Mouse (Mus musculus) small intestine, adult 2 months (tissue): ENCODE data around the gene Pacsin1. TPM values are rescaled to one million over a fixed set of nuclear protein-coding genes. Genes with fewer than 3 reads are reported as not detected.

Experiments
- H3K27ac ChIP-seq: fragments of 200-500 bp; 2 replicates; pipeline ENCODE4 v1.5.1; 2012; ENCODE audit warnings: low read depth, low read length, control low read depth, inconsistent platforms; ENCODE audit not compliant: insufficient read depth
- H3K27me3 ChIP-seq: fragments of 200-500 bp; 2 replicates; pipeline ENCODE4 v1.6.1; 2012; ENCODE audit warnings: mild to moderate bottlenecking, moderate library complexity, low read length, inconsistent platforms; ENCODE audit not compliant: control insufficient read depth, insufficient read depth
- H3K36me3 ChIP-seq: fragments of 200-500 bp; 2 replicates; pipeline ENCODE4 v1.6.1; 2012; ENCODE audit warnings: mild to moderate bottlenecking, low read length, control low read depth, inconsistent platforms; ENCODE audit not compliant: control insufficient read depth, insufficient read depth
- H3K4me1 ChIP-seq: fragments of 200-500 bp; 2 replicates; pipeline ENCODE4 v1.6.1; 2012; ENCODE audit warnings: low read length, inconsistent platforms, mixed read lengths; ENCODE audit not compliant: control insufficient read depth, insufficient read depth, insufficient read length
- H3K4me3 ChIP-seq: fragments of 200-500 bp; 2 replicates; pipeline ENCODE4 v1.5.1; 2012; ENCODE audit warnings: low read depth, mild to moderate bottlenecking, control low read depth, inconsistent platforms, low read length, moderate library complexity
- CTCF ChIP-seq: fragments of 200-500 bp; IDR thresholded peaks from 2 replicates; pipeline ENCODE4 v1.5.1; 2012; ENCODE audit warnings: low read depth, mild to moderate bottlenecking, control low read depth, inconsistent platforms, low read length, moderate library complexity, mixed read lengths; ENCODE audit not compliant: insufficient replicate concordance, insufficient read length; ENCODE audit errors: extremely low read depth
- POLR2A ChIP-seq: fragments of 200-500 bp; IDR thresholded peaks from 2 replicates; pipeline ENCODE4 v1.6.1; 2012; ENCODE audit warnings: low read depth, mild to moderate bottlenecking, control low read depth, inconsistent platforms, low read length, moderate library complexity
- WGBS: fragments of 180-500 bp; shearing (Covaris S2); methylation state at CpG from one replicate; pipeline ENCODE4 v1.1.7; 2018; 5-methylcytosine and 5-hydroxymethylcytosine counted together
- polyA plus RNA-seq: library from polyadenylated mRNA; depleted of rRNA; stranded (reverse); fragments of >200 nt; gene quantifications from 2 replicates; pipeline ENCODE4 v1.2.3, GENCODE M21; 2012

Pacsin1 gene
- polyA plus RNA-seq, 1 experiment = 2.2 TPM

- no peaks in the 10 kb centered on the region for H3K4me1 ChIP-seq
- H3K4me3 ChIP-seq = no peak overlapping the region
- peaks cover 4% of the 10 kb centered on the region; the same call in 1 of the 2 replicates for H3K27me3 ChIP-seq
- H3K36me3 ChIP-seq = no peaks in the 10 kb centered on the region
- no peak overlapping the region for H3K27ac ChIP-seq
- 35% methylated on average over 11 of the region's 11 CpGs for WGBS
- no peak for TF ChIP-seq CTCF
- no peak for TF ChIP-seq POLR2A
Measured at GRCm38 (mm10) chr17:27678924-27679813, 23.9 kb downstream of the Pacsin1 start.

DNA sequence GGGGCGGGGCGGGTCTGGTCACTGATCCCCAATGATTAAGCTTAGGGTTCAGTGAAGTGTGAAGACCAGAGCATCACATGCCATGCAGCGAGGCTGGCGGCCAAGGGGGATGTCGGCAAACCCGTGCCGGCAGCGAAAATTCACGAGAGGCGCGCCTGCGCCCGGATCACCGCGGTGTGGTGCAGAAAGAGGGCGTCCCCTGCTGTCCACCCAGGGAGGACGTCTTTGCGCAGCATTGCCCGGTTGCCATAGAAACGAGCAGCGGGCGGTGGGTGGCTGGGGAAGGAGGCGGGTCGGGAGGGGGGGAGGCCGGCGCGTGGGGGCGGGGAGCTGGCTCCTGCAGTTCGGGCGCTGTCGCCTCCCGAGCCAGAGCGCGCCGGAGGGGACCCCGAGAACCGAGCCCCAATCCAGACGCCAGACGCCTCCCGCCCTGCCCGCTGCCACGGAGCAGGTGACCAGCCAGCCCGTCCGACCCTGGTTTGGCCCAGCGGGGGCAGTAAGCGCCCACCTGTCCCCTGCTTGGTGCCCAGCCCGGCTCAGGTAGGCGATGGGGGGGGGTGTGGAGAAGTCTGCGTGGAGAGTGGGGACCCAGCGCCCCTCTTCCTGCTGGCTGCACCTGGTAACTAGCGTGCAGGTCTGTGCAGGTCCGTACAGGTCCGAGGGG lies 29.7 kb downstream of the Pacsin1 start:
- TF ChIP-seq CTCF (no peak), POLR2A (no peak)
- WGBS = 1% methylated on average over 53 of the region's 53 CpGs
- H3K4me3 ChIP-seq = peak overlapping the region; percentile 29; the same call in 1 of the 2 replicates
- peaks cover 7% of the 10 kb centered on the region; the same call in 1 of the 2 replicates for H3K4me1 ChIP-seq
- H3K36me3 ChIP-seq = no peaks in the 10 kb centered on the region
- H3K27ac ChIP-seq = no peak overlapping the region
- peaks cover 29% of the 10 kb centered on the region for H3K27me3 ChIP-seq

DNA sequence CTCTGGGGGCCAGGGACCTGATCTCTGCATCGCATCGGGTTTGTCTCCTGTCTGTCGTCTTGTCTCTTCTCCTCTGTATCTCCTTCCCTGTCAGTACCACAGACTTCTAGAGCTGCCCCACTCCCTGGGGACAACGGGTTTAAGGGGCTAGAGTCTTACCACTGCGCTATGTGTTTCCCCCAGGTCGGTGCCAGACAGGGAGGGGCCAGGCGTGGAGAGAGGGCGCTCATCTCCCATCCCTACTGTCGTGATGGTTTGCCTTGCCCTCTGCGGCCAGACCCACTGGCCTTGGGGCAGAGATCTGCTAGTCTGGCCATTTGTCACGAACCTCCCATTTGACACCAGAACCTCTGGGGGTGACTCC lies 30.2 kb downstream of the Pacsin1 start:
- TF ChIP-seq CTCF (no peak), POLR2A (no peak)
- H3K4me3 ChIP-seq = peak overlapping the region; percentile 29; the same call in 1 of the 2 replicates
- H3K27me3 ChIP-seq = peaks cover 29% of the 10 kb centered on the region
- no peak overlapping the region for H3K27ac ChIP-seq
- no peaks in the 10 kb centered on the region for H3K36me3 ChIP-seq
- 4% methylated on average over 11 of the region's 11 CpGs for WGBS
- H3K4me1 ChIP-seq = peaks cover 7% of the 10 kb centered on the region; the same call in 1 of the 2 replicates

- Histone ChIP-seq H3K27me3 (peaks cover 29% of the 10 kb centered on the region), H3K36me3 (no peaks in the 10 kb centered on the region), H3K4me3 (no peak overlapping the region), H3K4me1 (peaks cover 7% of the 10 kb centered on the region; the same call in 1 of the 2 replicates), H3K27ac (no peak overlapping the region)
- WGBS = 61% methylated on average over 5 of the region's 5 CpGs
- TF ChIP-seq POLR2A (no peak), CTCF (no peak)
Measured at GRCm38 (mm10) chr17:27686395-27686794, 31.1 kb downstream of the Pacsin1 start.

DNA sequence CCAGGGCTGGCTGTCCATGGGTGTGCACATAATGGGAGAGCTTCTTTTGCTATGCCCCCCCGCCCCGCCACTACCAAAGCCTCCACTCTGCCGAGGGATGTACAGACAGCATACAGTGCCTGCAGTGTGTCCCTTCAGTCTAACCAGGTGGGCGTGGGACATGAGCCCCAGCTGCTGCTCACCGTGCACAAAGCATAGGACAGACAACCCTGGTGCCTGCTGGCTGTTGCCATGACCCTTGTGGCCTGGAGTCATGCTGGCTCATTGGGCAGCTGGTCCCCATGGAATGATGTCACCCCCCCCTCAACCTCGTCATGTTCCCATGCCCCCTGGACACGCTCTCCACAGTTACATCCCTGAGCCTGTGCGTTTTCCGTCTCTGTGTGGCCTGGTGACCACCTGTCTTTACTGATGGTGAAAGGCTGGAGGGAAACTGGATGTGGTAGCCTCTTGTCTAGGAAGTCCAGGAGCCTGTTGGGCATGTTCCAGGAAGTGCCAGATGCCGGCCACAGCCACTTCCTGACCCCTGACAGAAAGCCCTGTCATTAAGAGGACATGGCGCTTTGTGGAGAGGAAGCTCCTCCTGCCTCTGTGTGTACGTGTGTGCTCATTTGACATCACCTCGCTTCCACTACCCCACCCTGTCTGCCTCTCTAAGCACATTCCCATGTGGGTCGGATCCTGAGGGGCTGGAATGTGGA lies 35.8 kb downstream of the Pacsin1 start:
- TF ChIP-seq POLR2A (no peak), CTCF (no peak)
- Histone ChIP-seq H3K4me1 (no peaks in the 10 kb centered on the region), H3K36me3 (no peaks in the 10 kb centered on the region), H3K27ac (no peak overlapping the region), H3K4me3 (no peak overlapping the region), H3K27me3 (peaks cover 7% of the 10 kb centered on the region)
- 72% methylated on average over 14 of the region's 14 CpGs for WGBS

GRCm38 (mm10) chr17:27699641-27700244 lies 44.4 kb downstream of the Pacsin1 start:
- 85% methylated on average over 17 of the region's 17 CpGs for WGBS
- Histone ChIP-seq H3K4me1 (peaks cover 3% of the 10 kb centered on the region), H3K27me3 (no peaks in the 10 kb centered on the region), H3K27ac (no peak overlapping the region), H3K36me3 (no peaks in the 10 kb centered on the region), H3K4me3 (no peak overlapping the region)
- no peak for TF ChIP-seq POLR2A
- no peak for TF ChIP-seq CTCF

- TF ChIP-seq POLR2A (no peak), CTCF (no peak)
- WGBS = 72% methylated on average over 2 of the region's 2 CpGs
- peaks cover 3% of the 10 kb centered on the region for H3K4me1 ChIP-seq
- no peak overlapping the region for H3K4me3 ChIP-seq
- H3K36me3 ChIP-seq = no peaks in the 10 kb centered on the region
- no peak overlapping the region for H3K27ac ChIP-seq
- H3K27me3 ChIP-seq = no peaks in the 10 kb centered on the region
Measured at GRCm38 (mm10) chr17:27700812-27701211, 45.5 kb downstream of the Pacsin1 start.
